Mouse (Mus musculus) G1E (cell line): Measurements from ENCODE around the gene Arid5b.

ENCODE experiments used
- CTCF ChIP-seq: IDR thresholded peaks from 2 replicates; pipeline ENCODE4 v1.5.1; 2012; ENCODE audit warnings: low read depth, low read length, inconsistent platforms, mixed read lengths
- GATA1 ChIP-seq: IDR thresholded peaks from 2 replicates; pipeline ENCODE4 v1.6.1; 2012; ENCODE audit warnings: borderline replicate concordance, low read length, inconsistent platforms, mixed read lengths
- TAL1 ChIP-seq: conservative IDR thresholded peaks from 2 replicates; pipeline ENCODE4 v1.6.1; 2012; ENCODE audit warnings: low read depth, low read length, inconsistent platforms, mixed read lengths

DNA sequence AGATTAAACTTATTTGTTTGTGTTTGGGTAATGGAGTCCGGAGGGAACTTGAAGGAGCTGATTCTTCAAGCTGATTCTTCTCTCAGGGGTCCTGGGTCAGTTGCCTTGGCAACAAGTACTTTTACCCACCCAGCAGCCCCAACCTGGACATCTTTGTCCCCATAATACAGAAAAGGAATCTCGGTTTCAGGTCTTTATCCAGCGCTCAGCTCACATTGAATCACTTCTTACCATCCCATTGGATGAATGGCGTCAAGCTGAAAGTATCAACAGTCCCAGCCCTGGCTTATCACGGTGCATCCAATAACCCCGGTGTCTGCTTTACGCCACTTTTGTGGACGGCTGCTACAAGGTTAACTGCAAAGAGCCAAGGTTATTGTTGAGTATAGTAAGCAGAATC, 210.1 kb downstream of the Arid5b start:
- TF ChIP-seq CTCF (no peak), GATA1 (no peak), TAL1 (no peak)
